Mouse (Mus musculus) embryonic fibroblast, embryonic 13.5 days (primary cell): Measurements from ENCODE around the gene Meox1. TPM values are rescaled to one million over a fixed set of nuclear protein-coding genes. Genes with fewer than 3 reads are reported as not detected.

Source experiments
- H3K27ac ChIP-seq: 2 replicates; pipeline ENCODE4 v1.5.1; 2012; ENCODE audit warnings: low read length, control low read depth, inconsistent platforms; ENCODE audit not compliant: insufficient read depth
- H3K4me1 ChIP-seq: 2 replicates; pipeline ENCODE4 v1.6.1; 2011; ENCODE audit warnings: low read length; ENCODE audit not compliant: control insufficient read depth, insufficient read depth
- H3K4me3 ChIP-seq: 2 replicates; pipeline ENCODE4 v1.5.1; 2011; ENCODE audit warnings: mild to moderate bottlenecking, control low read depth, low read length; ENCODE audit not compliant: insufficient read depth
- CTCF ChIP-seq: IDR thresholded peaks from 2 replicates; pipeline ENCODE4 v1.5.1; 2011; ENCODE audit warnings: mild to moderate bottlenecking, control low read depth, low read length, moderate library complexity, borderline replicate concordance; ENCODE audit not compliant: insufficient read depth
- POLR2A ChIP-seq: IDR thresholded peaks from 2 replicates; pipeline ENCODE4 v1.6.1; 2011; ENCODE audit warnings: low read depth, mild to moderate bottlenecking, control low read depth, low read length, moderate library complexity
- polyA plus RNA-seq: library from polyadenylated mRNA; stranded (reverse); fragments of >200 nt; gene quantifications from 2 replicates; pipeline ENCODE4 v1.2.4, GENCODE M21; 2011; ENCODE audit warnings: low read depth; ENCODE audit not compliant: missing spikeins, insufficient read length

Meox1 gene
- polyA plus RNA-seq, 1 experiment: 16.1 TPM

DNA sequence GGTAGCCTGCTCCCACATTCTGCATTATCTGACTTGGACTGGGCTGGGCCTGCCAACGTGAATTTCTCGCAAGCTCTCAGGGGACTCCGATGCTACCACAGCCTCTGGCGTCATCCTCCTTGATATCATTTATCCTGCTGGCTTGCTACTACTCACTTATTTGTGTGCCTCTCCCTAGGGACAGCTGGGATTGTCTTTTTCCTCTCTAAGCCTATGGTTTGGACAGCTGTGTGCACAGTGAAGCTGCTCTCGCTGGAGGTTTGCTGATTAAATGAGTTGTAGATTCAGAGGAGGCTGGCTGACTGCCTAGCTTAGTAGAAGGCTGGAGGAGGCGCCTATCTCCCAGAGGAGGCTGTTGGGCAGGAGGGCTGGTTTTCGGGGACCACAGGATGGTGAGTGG is 62.2 kb downstream of the Meox1 start:
- no peak overlapping the region for H3K4me3 ChIP-seq
- TF ChIP-seq POLR2A (no peak), CTCF (no peak)
- peak overlapping the region; percentile 90 for H3K27ac ChIP-seq

DNA sequence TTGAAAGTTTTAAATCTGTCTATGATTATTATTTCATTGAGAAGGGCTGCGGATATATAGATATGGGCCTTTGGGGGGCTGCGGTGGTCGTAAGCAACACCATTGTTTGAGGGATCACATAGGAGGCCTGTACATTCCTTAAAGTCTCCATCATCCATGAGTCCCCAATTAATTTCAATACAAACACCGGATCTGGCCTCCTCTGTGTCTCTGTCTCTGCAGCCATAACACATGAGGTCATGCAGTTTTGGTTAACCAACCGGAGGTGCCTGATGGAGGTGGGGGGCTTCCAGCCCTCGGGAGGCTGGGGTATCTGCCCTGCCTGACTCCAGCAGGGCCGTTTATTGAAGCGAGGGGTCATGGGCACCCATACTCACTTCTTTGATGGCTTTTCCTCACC is 63.6 kb downstream of the Meox1 start:
- TF ChIP-seq CTCF (no peak), POLR2A (no peak)
- Histone ChIP-seq H3K27ac (peak overlapping the region; percentile 96), H3K4me3 (no peak overlapping the region), H3K4me1 (peaks cover 14% of the 10 kb centered on the region)

More for the DNA sequence above, 62.2 kb downstream of the Meox1 start:
- peaks cover 14% of the 10 kb centered on the region for H3K4me1 ChIP-seq

DNA sequence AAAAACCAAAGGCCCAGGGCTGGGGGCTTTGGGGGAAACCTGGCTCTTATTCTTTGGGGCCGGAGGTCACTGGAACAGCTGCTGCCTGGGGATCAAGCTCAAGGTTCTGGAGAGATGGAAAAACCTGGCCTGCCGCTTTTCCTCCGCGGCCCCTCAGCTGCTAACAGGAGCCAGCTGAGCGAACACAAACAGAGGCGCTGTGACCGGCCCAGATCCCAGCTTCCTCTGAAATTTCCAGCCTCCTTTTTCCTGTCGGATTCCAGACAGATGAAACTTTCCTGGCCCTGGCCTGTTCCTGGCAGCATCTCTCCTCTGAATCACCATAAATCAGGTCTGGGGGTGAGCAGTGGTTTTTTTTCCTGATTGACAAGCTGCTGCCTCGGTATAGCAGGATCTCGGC is 64.1 kb downstream of the Meox1 start:
- Histone ChIP-seq H3K27ac (peak overlapping the region; percentile 97), H3K4me1 (peaks cover 14% of the 10 kb centered on the region), H3K4me3 (no peak overlapping the region)
- TF ChIP-seq POLR2A: no peak; the same call in none of the 2 replicates
- TF ChIP-seq CTCF: no peak

DNA sequence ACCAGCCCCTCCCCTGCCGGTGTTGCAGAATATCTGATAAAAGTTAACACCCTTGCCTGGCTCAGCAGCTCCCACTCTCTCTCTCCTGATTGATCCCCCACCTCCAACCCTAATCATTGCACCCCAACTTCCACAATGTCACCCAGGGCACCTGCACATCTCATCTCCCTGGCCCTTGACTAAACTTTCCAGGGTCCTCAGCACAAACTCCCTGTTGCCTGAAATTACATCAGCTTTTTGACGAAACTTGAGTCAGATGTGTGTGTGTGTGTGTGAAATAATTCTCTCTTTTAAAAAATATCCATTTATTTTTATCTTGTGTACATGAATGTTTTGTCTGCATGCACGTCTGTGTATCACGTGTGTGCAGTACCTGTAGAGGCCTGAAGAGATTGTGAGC is 65.5 kb downstream of the Meox1 start:
- H3K27ac ChIP-seq: peak overlapping the region; percentile 97
- no peak overlapping the region for H3K4me3 ChIP-seq
- H3K4me1 ChIP-seq: peaks cover 14% of the 10 kb centered on the region
- TF ChIP-seq POLR2A: no peak
- TF ChIP-seq CTCF: no peak

Other genes with a start within 250 kb of the Meox1 start
- 4.1 and 6.5 TPM in 2 replicates for gene Arl4d, start 228.8 kb downstream of the Meox1 start, polyA plus RNA-seq
- gene Dhx8, start 161.5 kb downstream of the Meox1 start, polyA plus RNA-seq: 27.1 and 29.4 TPM in 2 replicates
- 17.3 and 43.6 TPM in 2 replicates for gene Etv4, start 109.0 kb downstream of the Meox1 start, polyA plus RNA-seq
- not detected in 2 replicates for gene Sost, start 72.6 kb upstream of the Meox1 start, polyA plus RNA-seq
- not detected in 2 replicates for gene Cfap97d1, start 89.9 kb upstream of the Meox1 start, polyA plus RNA-seq
- gene Dusp3, start 92.6 kb upstream of the Meox1 start, polyA plus RNA-seq: 34.8 and 49.4 TPM in 2 replicates
- 0.40 and 0.42 TPM in 2 replicates for gene Mpp3, start 134.1 kb upstream of the Meox1 start, polyA plus RNA-seq
- not detected in 2 replicates for gene Cd300lg, start 147.1 kb upstream of the Meox1 start, polyA plus RNA-seq
- gene Mpp2, start 194.1 kb upstream of the Meox1 start, polyA plus RNA-seq: 6.8 and 6.9 TPM in 2 replicates
- not detected in 2 replicates for gene Ppy, start 206.9 kb upstream of the Meox1 start, polyA plus RNA-seq
- gene Pyy, start 213.5 kb upstream of the Meox1 start, polyA plus RNA-seq: not detected in 2 replicates